Mouse (Mus musculus) neural tube, embryonic 14.5 days (tissue): ENCODE measurements around the gene B3gat2. TPM values are rescaled to one million over a fixed set of nuclear protein-coding genes. Genes with fewer than 3 reads are reported as not detected.

ENCODE experiments used
- ATAC-seq: fragments of 200-750 bp; cut with Nextera tagmentation; 2 replicates; pipeline ENCODE4 v1.8.0; 2017; ENCODE audit warnings: low read depth, mild to moderate bottlenecking, moderate TSS enrichment, moderate library complexity
- H3K27ac ChIP-seq: fragments of 300-500 bp; sonication (generic); 2 replicates; pipeline ENCODE4 v1.5.1; 2014; ENCODE audit warnings: low read depth, mild to moderate bottlenecking, control low read depth, low read length, moderate library complexity, mixed read lengths
- H3K27me3 ChIP-seq: fragments of 300-500 bp; sonication (generic); 2 replicates; pipeline ENCODE4 v1.6.1; 2014; ENCODE audit warnings: low read length; ENCODE audit not compliant: control insufficient read depth, insufficient read depth
- H3K36me3 ChIP-seq: fragments of 300-500 bp; sonication (generic); 2 replicates; pipeline ENCODE4 v1.6.1; 2014; ENCODE audit warnings: low read length, mixed read lengths; ENCODE audit not compliant: control insufficient read depth, insufficient read depth
- H3K4me1 ChIP-seq: fragments of 300-500 bp; sonication (generic); 2 replicates; pipeline ENCODE4 v1.6.1; 2014; ENCODE audit warnings: low read length; ENCODE audit not compliant: control insufficient read depth, insufficient read depth
- H3K4me2 ChIP-seq: fragments of 300-500 bp; sonication (generic); 2 replicates; pipeline ENCODE4 v1.6.1; 2014; ENCODE audit warnings: mild to moderate bottlenecking, low read depth, low read length, control low read depth
- H3K4me3 ChIP-seq: fragments of 300-500 bp; sonication (generic); 2 replicates; pipeline ENCODE4 v1.5.1; 2014; ENCODE audit warnings: low read depth, low read length, control low read depth, mixed read lengths
- H3K9ac ChIP-seq: fragments of 300-500 bp; sonication (generic); replicated peaks from 2 replicates; pipeline ENCODE4 v1.6.1; 2014; ENCODE audit warnings: low read depth, mild to moderate bottlenecking, control low read depth, low read length, mixed read lengths
- H3K9me3 ChIP-seq: fragments of 300-500 bp; sonication (generic); 2 replicates; pipeline ENCODE4 v1.6.1; 2016; ENCODE audit warnings: low read length; ENCODE audit not compliant: control insufficient read depth
- WGBS: fragments of 180-500 bp; shearing (Covaris S2); extraction: QIAGEN DNeasy Blood & Tissue Kit; methylation state at CpG from one replicate; pipeline ENCODE4 v1.1.7; 2014; 5-methylcytosine and 5-hydroxymethylcytosine counted together
- polyA plus RNA-seq: library from polyadenylated mRNA; unstranded; fragments of >200 nt; fragmentation: Nextera tagmentation; extraction: Ambion mirVana; gene quantifications from 2 replicates; pipeline ENCODE4 v1.2.1, GENCODE M21; 2014

The B3gat2 gene
- polyA plus RNA-seq, 1 experiment from 2014 or later, result 34.7 TPM

- no peak overlapping the region for H3K27ac ChIP-seq
- H3K9me3 ChIP-seq, result no peaks in the 10 kb centered on the region
- H3K36me3 ChIP-seq, result no peaks in the 10 kb centered on the region
- no peaks in the 10 kb centered on the region for H3K4me1 ChIP-seq
- H3K27me3 ChIP-seq, result no peaks in the 10 kb centered on the region
- no peak overlapping the region for H3K9ac ChIP-seq
- no peak overlapping the region for H3K4me2 ChIP-seq
- H3K4me3 ChIP-seq, result no peak overlapping the region
- no peak for ATAC-seq
- WGBS, result 54% methylated on average over 1 of the region's 1 CpGs
These were observed 7.2 kb upstream of the B3gat2 start for GRCm38 (mm10) chr1:23754340-23754739.

- no peak for ATAC-seq
- Histone ChIP-seq H3K4me3 (no peak overlapping the region), H3K9ac (no peak overlapping the region), H3K27ac (no peak overlapping the region), H3K9me3 (no peaks in the 10 kb centered on the region), H3K36me3 (no peaks in the 10 kb centered on the region), H3K4me2 (no peak overlapping the region), H3K27me3 (no peaks in the 10 kb centered on the region), H3K4me1 (no peaks in the 10 kb centered on the region)
- WGBS, result 95% methylated on average over 1 of the region's 1 CpGs
These were observed 6.6 kb upstream of the B3gat2 start for GRCm38 (mm10) chr1:23754967-23755366.

- H3K4me1 ChIP-seq, result peaks cover 8% of the 10 kb centered on the region; the same call in 1 of the 2 replicates
- under 1% methylated on average over 45 of the region's 45 CpGs for WGBS
- peak overlapping the region; percentile 75 for H3K4me2 ChIP-seq
- peak; percentile 57 for ATAC-seq
- no peaks in the 10 kb centered on the region for H3K9me3 ChIP-seq
- H3K36me3 ChIP-seq, result no peaks in the 10 kb centered on the region
- H3K4me3 ChIP-seq, result peak overlapping the region; percentile 81
- H3K27ac ChIP-seq, result peak overlapping the region; percentile 80
- H3K27me3 ChIP-seq, result no peaks in the 10 kb centered on the region
- H3K9ac ChIP-seq, result peak overlapping the region; percentile 74
These were observed 659 bp downstream of the B3gat2 start for GRCm38 (mm10) chr1:23762136-23762687.

GRCm38 (mm10) chr1:23762782-23763630, 1.5 kb downstream of the B3gat2 start:
- Histone ChIP-seq H3K27me3 (no peaks in the 10 kb centered on the region), H3K9ac (peak overlapping the region; percentile 74), H3K36me3 (no peaks in the 10 kb centered on the region), H3K4me2 (peak overlapping the region; percentile 75), H3K9me3 (no peaks in the 10 kb centered on the region), H3K27ac (peak overlapping the region; percentile 80), H3K4me3 (peak overlapping the region; percentile 81), H3K4me1 (peaks cover 8% of the 10 kb centered on the region; the same call in 1 of the 2 replicates)
- peak; percentile 94 for ATAC-seq
- under 1% methylated on average over 59 of the region's 65 CpGs for WGBS

GRCm38 (mm10) chr1:23763726-23764125, 2.2 kb downstream of the B3gat2 start:
- ATAC-seq, result no peak
- Histone ChIP-seq H3K4me3 (peak overlapping the region; percentile 81), H3K9me3 (no peaks in the 10 kb centered on the region), H3K27me3 (no peaks in the 10 kb centered on the region), H3K9ac (peak overlapping the region; percentile 74; the same call in 1 of the 2 replicates), H3K4me1 (peaks cover 8% of the 10 kb centered on the region; the same call in 1 of the 2 replicates), H3K36me3 (no peaks in the 10 kb centered on the region), H3K27ac (no peak overlapping the region), H3K4me2 (peak overlapping the region; percentile 75)
- 3% methylated on average over 7 of the region's 7 CpGs for WGBS

- Histone ChIP-seq H3K9ac (no peak overlapping the region), H3K4me2 (peak overlapping the region; percentile 75), H3K27ac (no peak overlapping the region), H3K9me3 (no peaks in the 10 kb centered on the region), H3K36me3 (no peaks in the 10 kb centered on the region), H3K4me1 (peaks cover 8% of the 10 kb centered on the region; the same call in 1 of the 2 replicates), H3K27me3 (no peaks in the 10 kb centered on the region), H3K4me3 (peak overlapping the region; percentile 81)
- 48% methylated on average over 4 of the region's 4 CpGs for WGBS
- no peak for ATAC-seq
These were observed 3.2 kb downstream of the B3gat2 start for GRCm38 (mm10) chr1:23764710-23765109.

GRCm38 (mm10) chr1:23773039-23773438, 11.5 kb downstream of the B3gat2 start:
- Histone ChIP-seq H3K4me2 (no peak overlapping the region), H3K9me3 (no peaks in the 10 kb centered on the region), H3K27me3 (no peaks in the 10 kb centered on the region), H3K4me3 (no peak overlapping the region), H3K36me3 (no peaks in the 10 kb centered on the region), H3K27ac (no peak overlapping the region), H3K9ac (no peak overlapping the region), H3K4me1 (no peaks in the 10 kb centered on the region)
- 83% methylated on average over 3 of the region's 3 CpGs for WGBS
- no peak for ATAC-seq

GRCm38 (mm10) chr1:23792737-23793533, 31.4 kb downstream of the B3gat2 start:
- Histone ChIP-seq H3K9ac (no peak overlapping the region), H3K4me1 (no peaks in the 10 kb centered on the region), H3K4me2 (no peak overlapping the region), H3K27ac (no peak overlapping the region), H3K36me3 (no peaks in the 10 kb centered on the region), H3K4me3 (no peak overlapping the region), H3K9me3 (no peaks in the 10 kb centered on the region), H3K27me3 (no peaks in the 10 kb centered on the region)
- peak; percentile 66; the same call in 1 of the 2 replicates for ATAC-seq
- 52% methylated on average over 11 of the region's 11 CpGs for WGBS
